Mouse (Mus musculus) mature B cell (primary cell): ENCODE measurements around the gene A730049H05Rik.

Experiments used
- in situ Hi-C: fragments of 300-500 bp; cut with MboI; formaldehyde crosslinking; loops from 2 replicates; pipeline ENCODE4 v1.14.3; 2019

Gene A730049H05Rik

DNA sequence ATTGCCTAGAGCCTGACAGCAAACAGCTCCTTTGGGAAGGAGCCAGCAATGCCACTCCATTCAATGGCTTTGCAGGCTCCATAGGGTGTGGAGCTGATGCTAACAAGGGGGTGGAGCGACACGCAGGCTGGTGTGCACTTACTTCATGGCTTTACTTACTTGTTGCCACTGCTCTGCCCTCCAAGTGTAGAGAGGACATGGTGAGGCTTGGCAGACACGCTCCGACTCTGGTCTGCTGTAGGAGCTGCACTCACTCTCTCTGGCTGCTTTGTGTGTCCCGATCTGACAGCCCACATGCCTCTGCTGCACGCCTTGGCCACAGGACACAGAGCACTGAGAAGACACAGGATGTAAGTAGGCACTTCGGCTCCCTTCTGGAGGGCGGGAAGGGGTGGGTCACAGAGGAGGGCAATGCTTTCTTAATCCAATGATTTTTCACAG is at the start of gene A730049H05Rik:
A730049H05Rik (plus strand) TSS at position 168 of the 441 bp plus-strand sequence.
- in situ Hi-C loops: no loop called here

DNA sequence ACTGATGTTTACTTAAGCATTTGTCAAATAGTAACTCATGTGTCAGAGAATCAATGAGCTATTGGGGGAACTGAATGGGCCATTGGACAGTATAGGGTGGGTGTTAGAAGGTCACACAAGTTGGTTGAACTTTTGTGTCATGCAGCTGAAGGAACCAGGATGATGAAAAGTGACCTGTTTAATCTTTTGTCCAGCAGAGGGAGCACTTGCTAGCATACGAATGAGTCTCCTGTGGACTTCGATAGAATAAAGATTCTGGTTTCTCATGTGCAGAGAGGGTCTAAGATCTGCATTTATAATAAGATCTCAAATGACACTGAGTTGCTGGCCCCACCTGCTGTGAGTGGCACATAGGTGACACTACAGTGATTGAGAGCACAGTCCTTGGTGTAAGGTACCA is 39.9 kb upstream of the A730049H05Rik start:
- in situ Hi-C loops: no loop called here

DNA sequence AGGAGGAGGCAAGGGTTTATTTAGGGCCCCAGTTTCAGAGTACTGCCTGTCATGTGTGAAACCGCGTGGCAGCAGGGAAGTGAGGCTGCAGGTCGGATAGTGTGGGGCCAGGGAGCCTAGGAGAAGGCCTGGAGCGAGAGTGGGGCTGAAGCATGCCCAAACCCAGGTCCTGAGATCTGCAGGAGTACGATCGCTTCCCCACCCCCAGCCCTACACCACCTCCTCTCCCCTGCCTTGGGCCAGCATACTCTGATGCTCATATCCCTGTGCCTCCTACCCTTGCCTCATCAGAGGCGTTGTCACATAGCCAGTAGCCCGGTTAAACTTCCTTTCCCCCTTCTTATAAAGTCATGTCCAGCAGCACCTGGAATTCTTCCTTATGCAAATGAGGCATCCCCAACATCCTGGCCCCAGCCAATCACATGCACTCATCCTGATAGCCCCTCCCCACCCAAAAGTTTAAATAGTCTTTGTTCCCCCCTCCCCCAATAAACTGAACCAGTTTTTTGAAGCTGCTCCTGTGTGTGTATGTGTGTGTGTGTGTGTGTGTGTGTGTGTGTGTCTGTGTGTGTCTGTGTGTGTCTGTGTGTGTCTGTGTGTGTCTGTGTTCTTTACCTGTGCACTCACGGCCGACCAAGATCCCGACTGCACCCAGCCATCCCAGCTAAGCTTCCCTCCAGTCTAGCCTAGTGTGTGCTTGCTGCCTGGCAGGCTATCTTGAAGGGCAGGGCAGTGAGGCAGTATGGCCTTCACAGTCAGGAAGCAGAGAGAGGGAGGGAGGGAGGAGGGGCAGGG is 36.9 kb upstream of the A730049H05Rik start:
- in situ Hi-C loops: no loop called here

DNA sequence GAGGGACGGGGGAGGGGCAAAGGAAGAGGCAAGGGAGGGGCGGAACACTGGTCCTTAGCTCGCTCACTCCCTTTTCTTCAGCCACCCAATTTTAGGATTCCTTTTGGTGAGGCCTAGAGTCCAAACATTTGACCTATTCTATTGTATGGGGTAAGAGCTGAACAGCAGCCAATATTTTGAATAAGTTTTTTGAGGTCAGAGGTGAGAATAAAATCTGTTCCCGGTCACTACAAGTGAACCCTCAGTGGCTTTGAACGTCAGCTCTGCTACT is 36.4 kb upstream of the A730049H05Rik start:
- in situ Hi-C loops: no loop called here

DNA sequence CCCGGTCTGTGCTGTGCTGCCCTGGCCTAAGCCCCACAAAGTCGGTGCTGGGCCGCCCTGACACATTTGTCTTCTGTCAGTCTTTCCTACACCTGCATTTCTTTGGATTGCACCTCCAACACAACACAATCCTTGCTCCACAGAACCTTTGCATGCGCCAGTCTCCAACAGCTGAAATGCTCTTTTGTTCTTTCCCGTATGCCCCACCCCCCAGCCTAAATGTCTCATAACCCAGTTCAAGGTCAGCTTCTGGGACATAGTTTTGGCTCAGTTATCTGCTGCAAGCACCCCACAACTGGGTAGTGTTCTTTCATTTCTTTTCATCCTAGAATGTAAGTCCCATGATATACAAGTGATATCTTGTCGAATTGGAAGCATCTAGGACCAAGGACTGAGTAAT is 34.8 kb upstream of the A730049H05Rik start:
- in situ Hi-C loops: no loop called here

DNA sequence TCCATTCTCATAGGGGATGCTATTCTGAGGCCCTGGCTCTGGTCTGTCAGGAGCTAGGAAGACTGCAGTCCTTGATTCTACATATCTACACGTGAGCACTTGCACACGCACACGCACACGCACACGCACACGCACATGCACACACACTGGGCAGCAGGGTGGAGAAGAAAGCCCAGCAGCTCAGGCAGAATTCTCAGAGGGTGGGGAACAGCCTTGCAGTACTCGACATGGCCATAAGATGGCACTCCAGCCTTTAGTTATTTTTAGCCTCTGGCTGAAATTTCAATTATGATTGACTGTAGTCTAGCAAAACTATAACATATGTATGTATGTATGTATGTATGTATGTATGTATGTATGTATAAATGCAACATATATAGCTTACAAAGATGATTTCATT is 31.5 kb upstream of the A730049H05Rik start:
- in situ Hi-C loops: no loop called here

DNA sequence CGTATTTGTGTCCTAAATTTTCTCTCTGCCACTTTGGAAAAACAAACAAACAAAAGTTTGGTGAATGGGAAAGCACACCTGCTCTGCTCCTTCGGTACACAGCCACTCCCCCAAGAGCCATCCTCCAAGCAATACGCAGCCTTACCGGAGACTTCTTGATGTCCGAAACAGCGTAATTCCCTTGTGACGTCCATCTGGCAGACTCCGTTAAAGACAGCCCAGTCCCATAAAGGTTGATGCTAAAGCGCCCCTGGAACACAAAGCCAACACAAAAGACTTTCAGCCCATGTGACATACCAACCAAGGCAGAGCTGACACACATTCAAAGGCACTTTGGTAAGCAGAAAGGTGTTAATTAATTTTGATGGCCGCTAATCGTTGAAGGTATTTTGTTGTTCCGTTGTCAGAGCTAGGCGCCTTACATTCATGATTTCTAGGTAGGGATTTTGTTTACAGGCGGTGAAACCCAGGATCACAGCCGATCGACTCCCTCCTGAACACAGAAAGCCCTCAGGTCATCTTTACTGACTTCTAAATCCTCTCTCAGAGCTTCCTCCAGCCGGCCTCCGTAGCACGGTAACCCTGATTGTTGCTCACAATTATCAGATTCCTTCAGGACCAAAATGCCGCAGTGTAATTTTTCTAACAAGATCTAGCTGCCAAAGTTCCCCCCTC is 29.4 kb upstream of the A730049H05Rik start:
- in situ Hi-C loops: no loop called here

DNA sequence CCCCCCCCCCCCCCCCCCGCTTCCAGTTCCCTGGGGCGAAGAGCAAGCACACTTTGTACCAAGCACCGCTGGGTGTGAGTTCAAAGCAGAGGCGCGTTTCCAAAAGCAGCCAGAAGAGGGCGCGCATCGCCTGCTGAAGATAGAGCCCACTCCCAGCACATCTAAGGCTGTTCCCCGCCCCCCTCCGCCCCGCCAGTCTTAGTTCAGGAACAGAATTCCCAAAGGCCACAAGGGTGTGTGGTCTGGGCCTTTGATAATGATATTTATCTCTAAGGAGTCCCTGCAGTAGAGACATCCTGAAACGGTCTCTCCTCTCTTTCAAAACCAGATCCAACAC is 28.9 kb upstream of the A730049H05Rik start:
- in situ Hi-C loops: no loop called here

DNA sequence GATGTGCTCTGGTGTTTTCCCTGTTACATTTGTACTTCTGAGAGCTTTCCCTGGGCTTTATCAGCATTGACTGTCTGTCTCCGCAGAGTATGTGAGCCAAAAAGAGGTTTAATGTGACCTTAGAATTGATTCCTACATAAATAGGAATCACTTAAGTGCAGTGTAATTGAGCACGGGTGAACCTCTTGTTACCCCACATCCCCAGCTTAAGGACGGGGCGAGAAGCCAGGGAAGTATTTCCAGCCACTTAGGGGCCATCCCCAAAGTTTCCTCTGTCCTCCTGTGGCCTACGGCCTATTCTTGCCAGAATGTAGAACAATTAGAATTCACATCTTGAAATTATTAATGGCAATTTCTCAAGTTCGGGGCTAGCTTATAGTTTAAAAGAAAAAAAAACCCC is 22.5 kb upstream of the A730049H05Rik start:
- in situ Hi-C loops: no loop called here

DNA sequence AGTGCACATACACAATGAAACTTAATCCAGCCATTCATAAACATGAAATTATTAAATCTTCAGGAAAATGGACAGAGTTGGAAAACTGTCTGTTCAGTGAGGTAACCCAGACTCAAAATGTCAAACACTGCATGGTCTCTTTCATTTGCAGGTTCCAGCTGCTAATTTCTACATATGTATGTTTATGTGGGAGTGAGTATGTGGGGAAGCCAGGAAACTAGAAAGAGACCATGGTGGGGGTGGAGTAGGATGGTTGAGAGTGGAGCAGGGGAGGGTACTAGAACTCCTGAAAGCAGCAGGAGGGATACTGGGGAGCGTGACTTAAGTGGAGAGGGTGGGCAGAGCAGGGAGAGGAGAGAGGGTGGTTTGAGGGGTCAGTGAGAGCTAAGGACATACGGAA is 14.8 kb upstream of the A730049H05Rik start:
- in situ Hi-C loops: no loop called here

DNA sequence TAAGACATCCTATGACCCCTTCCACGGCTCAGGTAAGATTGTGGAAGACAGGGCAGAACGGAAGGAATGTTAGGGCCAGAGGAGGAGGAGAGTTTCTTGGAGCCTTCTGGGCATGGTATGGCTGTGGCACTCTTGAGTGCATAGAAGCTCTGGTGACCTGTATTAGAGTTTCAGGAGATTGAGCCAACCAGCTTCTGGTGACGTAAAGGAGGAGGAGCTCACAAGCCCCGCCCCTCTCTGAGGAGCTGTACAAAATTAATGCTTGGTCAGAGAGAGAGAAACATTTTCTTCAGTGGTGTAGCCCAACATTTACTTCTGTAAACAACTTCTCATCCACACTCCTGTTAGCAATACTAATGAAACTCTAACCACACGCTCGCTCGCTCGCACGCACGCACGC is 13.9 kb upstream of the A730049H05Rik start:
- in situ Hi-C loops: no loop called here

DNA sequence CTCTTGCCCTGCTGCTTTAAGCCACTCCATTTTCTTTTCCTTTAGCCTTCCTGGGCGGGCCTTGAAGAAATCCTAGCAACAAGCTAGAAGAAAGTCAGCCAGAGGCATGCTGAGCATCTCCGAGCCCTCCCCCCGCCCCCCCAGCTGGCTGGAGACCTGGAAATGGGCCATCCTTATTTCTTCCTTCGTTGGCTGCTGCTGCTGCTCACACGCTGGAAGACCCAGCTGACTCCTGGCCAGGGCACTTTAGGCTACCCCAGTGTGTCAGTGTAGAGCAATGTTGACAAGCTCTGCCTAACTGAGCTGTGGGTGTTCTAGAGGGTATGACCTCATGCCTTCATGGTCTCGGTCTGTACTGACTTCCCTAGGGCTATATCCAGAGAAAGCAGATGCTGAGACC is 13.1 kb upstream of the A730049H05Rik start:
- in situ Hi-C loops: no loop called here

DNA sequence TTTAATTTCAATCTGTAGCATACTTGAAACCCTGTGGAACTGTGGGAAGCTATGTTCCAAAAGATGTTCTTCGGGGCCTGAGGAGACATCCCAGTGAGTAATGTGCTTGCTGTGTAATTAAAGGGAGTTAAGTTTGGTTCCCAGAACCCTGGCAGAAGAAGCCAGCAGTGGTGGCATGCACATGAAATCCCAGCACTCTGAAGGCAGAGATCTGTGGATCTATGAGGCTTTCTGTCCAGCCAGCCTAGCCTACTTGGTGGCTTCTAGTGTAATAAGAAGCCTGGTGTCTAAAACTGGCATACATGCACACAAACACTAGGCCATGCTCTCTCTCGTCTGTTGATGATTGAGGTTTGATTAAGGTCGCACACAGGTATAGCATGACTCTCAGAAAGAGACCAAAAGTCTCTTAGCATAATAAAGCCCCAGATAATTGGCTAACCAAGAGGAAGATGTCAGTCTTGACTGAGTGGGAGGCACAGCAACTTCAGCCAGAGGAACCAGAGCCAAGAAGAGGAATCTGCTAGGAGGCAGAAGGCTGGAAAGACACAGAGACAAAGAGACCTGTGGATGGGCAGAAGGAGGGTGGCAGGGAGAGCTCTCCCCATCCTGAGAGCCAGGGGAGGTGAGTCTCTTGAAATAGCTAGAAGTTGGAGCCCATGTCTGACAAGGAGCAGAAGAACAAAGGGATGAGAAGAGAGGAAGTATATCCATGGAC is 11.9 kb upstream of the A730049H05Rik start:
- in situ Hi-C loops: no loop called here

DNA sequence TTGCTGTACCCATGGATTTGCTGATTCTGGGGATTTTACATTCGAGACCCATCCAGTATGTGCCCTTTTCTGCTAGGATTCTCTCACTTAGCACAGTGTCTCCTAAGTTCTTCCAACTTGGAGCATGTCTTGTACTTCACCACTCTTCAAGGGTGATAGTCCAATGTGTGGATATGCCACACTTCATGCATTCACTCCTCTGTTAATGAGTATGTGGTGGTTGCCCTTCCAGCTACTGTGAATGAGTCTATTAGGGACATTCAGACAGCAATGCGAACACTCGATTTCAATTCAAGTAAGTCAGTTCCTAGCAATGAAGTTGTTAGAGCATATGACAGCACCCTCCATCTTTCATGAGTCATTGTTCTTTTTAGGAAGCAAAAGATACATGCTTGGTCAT is 6.5 kb upstream of the A730049H05Rik start:
- in situ Hi-C loops: no loop called here

DNA sequence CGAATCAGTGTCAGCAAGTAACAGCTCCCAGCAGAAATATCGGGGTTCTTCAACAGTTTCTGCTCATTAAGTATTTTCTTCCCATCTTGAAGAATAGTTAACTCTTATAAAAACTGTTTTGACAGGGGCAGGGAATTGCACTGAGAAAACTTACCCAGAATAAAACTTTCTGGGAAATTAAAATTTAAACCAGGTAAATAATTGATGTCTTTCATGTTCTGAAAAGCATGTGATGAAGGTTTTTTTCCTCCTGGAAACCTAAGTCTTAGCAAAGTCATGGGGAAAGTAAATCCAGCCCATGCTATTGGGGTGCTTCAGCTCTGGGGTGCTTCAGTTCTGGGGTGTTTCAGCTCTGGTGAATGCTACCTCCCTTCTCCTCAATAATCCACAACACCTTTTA is 5.7 kb upstream of the A730049H05Rik start:
- in situ Hi-C loops: no loop called here

DNA sequence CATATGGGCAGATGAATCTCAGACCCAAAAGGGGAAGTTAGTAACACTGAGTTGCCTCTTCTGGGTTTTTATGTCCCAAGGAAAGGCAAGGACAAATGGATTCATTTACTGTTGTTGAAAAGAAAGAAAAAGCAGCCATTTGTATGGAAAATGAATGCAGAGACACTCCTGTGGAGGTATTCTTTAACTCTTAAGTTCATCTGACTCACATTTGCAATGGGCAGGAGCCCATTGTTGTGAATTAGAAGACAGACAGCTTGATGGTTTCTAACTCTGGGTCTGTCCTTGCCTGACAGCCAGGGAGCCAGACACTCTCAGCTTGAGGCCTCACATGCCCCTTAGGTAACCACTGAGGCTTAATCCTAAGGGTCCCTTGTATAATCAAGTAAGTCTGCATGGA is 4.7 kb upstream of the A730049H05Rik start:
- in situ Hi-C loops: no loop called here

DNA sequence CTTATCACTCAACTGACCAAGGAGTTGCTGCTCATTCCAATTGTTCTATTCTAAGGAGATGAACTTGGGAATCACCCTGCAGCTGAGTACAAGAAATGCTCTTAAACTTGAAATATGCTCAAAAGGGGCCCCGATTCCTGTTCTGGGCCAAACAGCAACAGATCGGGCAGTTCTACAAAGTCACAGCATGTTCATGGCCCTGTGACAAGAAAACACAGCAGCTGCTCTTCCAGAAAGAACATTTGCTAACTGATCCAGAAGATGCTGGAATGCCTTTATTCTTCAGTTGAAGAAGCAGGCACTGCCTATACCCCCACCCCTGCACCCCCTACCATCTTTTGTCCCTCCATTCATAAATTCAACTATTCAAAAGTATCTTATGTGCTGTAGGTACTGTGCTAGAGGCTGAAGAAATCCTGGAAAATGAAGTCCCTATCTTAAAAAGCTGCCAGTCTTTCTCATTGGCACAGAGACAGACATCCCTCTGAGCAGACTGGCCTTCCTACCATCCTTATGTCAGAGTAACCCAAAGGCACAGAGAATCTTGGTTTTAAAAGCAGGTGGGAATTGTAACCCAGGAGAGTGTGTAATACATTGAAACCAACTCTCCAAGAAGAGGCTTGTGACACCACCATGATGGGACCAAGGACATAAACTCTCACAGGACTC is 3.4 kb upstream of the A730049H05Rik start:
- in situ Hi-C loops: no loop called here

DNA sequence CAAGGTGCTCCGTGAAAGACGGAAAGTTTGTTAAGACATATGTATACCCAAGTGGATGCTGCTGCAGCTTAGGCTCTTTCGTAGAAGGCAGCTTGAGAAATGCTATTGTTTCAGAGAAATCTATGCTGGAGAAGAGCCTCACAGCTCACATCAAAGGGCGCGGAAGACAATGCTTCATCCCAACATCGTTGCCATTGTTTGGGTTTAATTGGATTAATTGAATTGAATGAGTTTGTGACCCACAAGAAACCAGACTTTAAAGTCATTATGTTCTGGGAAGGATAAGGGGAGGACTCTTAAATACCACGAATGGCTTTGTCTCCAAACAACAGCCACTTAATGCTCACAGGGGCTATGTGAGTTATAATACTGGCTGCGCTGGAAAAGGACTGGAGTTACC is 1.4 kb downstream of the A730049H05Rik start:
- in situ Hi-C loops: no loop called here

DNA sequence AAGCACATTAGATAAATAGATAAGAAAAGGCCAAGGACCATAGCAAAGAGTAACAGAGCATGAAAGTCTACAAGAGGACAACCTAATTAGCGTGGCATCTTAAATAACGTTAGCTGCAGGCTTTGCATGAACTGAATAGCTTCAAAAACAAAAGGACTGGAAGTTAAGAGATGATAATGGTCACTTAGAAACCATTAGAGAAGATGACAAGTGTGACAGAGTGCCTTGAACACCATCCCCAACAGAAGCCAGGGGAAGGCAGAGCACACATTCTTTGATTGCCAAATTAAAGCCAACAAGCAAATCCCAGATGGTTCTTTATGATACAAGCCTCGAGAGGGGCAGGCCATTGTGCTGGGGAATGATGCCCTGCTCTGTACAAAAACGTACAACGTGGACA is 5.3 kb downstream of the A730049H05Rik start:
- in situ Hi-C loops: no loop called here

DNA sequence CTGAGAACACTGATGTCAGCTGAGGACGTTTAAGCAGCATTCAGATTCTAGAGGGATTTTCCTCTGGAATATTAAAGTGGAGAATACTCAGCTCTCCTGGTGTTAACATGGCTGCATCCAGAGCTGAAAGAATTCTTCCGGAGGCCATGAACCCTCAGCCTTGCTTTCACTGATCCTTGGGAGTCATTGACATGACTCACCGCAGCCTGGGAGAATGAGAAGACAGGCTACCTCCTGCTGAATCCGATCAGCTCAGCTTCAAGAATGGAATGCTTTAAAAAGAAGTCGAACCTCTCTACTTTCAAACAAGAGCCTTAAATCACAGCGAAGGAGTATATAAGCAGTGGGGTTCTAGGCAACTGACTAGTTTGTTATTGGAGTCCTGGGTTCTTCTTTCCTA is 5.7 kb downstream of the A730049H05Rik start:
- in situ Hi-C loops: no loop called here

DNA sequence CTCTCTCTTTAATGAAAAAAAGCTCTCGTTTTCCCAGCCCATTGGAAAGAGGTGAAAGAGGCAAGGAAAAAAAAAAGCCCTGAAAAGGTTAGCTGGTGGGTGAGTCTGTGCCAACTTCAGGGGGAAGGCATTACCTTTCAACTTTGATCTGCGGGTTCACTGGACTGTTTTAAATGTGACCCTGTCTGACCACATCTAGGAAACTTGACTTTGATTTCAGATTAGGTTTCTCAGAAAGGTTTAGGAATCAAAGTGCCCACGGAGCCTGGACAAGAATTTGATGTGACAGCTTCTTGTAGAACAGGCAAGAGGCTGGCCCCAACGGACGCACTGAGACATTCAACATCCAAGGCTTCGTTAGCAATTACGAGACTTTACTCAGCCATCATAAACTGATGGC is 7.7 kb downstream of the A730049H05Rik start:
- in situ Hi-C loops: no loop called here

DNA sequence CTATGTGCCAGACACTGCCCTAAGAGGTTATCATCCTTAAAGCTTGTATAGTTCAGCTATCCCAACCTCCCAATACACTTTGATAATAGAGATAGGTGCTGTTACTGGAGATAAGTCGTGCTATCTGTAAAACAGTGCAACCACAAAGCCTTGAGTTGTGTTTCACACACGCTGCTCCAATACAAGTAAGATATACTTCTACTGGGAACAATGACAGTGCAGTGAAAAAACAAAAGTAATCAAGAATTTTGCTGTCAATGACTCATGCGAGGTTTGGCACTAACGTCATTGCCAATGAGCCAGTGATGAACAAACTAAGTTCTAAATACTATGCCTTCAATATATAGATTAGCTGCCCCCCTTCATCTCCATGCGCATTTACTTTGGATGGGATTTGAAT is 10.3 kb downstream of the A730049H05Rik start:
- in situ Hi-C loops: no loop called here

DNA sequence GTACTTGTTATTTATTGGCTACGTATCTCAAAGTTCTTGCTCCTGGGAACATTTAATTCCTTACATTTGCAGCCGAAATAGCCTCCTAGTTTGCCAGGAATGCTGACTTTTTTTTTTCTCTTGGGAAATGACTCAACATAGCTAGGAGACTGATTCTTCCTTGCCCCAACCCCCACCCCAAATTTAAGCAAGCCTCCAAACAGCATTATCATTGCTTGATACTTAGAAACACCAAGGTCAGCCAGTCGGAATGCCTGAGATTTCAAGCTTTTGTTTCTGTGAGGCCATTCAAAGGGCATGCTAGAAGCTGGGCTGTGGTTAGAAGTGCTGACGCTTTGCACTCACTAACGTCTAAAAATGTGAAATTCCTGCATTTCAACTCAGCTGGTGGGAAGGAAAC is 11.1 kb downstream of the A730049H05Rik start:
- in situ Hi-C loops: no loop called here
